Mouse (Mus musculus) cerebellum, postnatal 14 days (tissue): ENCODE measurements at regions not wholly inside any gene's neighbourhood (a gene's known extent, or its start where the extent isn't known, plus 50 kb on each side); places are given as distances from the start of the nearest gene placed in this dataset.
A peak's percentile ranks its signal among the peaks of the same experiment; 100 is the strongest.

Experiments
- DNase-seq, 2 experiments: peaks; one replicate each; pipeline ENCODE4 v3.0.0; 2021; ENCODE audit warnings: mixed read lengths in 2 of 2

- DNase-seq, result no peak
Measured at GRCm38 (mm10) chr2:51013090-51013489, 135.8 kb downstream of the Rnd3 start.

- DNase-seq, result no peak
Measured at GRCm38 (mm10) chr2:51008251-51008533, 140.7 kb downstream of the Rnd3 start.

- DNase-seq, result no peak
Measured at GRCm38 (mm10) chr2:51007409-51008250, 141.3 kb downstream of the Rnd3 start.

- no peak for DNase-seq
Measured at GRCm38 (mm10) chr2:51006818-51007217, 142.1 kb downstream of the Rnd3 start.

GRCm38 (mm10) chr2:51001548-51001947 lies 147.4 kb downstream of the Rnd3 start:
- DNase-seq, result no peak

GRCm38 (mm10) chr2:50983883-50984410 lies 165.0 kb downstream of the Rnd3 start:
- no peak for DNase-seq

- DNase-seq, result no peak
Measured at GRCm38 (mm10) chr2:50982571-50982970, 166.3 kb downstream of the Rnd3 start.

- DNase-seq, result no peak
Measured at GRCm38 (mm10) chr2:50978356-50978755, 170.6 kb downstream of the Rnd3 start.

GRCm38 (mm10) chr2:50971131-50971825 lies 177.6 kb downstream of the Rnd3 start:
- peak; percentile 46 to 68 for DNase-seq

GRCm38 (mm10) chr2:50968382-50968781 lies 180.5 kb downstream of the Rnd3 start:
- DNase-seq, result no peak

- DNase-seq, result no peak
Measured at GRCm38 (mm10) chr2:50967826-50968225, 181.1 kb downstream of the Rnd3 start.

GRCm38 (mm10) chr2:50967133-50967532 lies 181.8 kb downstream of the Rnd3 start:
- DNase-seq, result no peak

- DNase-seq, result no peak
Measured at GRCm38 (mm10) chr2:50965485-50966017, 183.4 kb downstream of the Rnd3 start.

- no peak for DNase-seq
Measured at GRCm38 (mm10) chr2:50964062-50964461, 184.8 kb downstream of the Rnd3 start.

GRCm38 (mm10) chr2:50961049-50961448 lies 187.9 kb downstream of the Rnd3 start:
- no peak for DNase-seq

- DNase-seq, result no peak
Measured at GRCm38 (mm10) chr2:50959323-50959722, 189.6 kb downstream of the Rnd3 start.

- DNase-seq, result no peak
Measured at GRCm38 (mm10) chr2:50954361-50955066, 194.4 kb downstream of the Rnd3 start.

- DNase-seq, result no peak
Measured at GRCm38 (mm10) chr2:50951027-50951426, 197.9 kb downstream of the Rnd3 start.

- DNase-seq, result no peak
Measured at GRCm38 (mm10) chr2:50949717-50950116, 199.2 kb downstream of the Rnd3 start.

GRCm38 (mm10) chr2:50945526-50945925 lies 203.4 kb downstream of the Rnd3 start:
- no peak for DNase-seq

- DNase-seq, result no peak
Measured at GRCm38 (mm10) chr2:50943180-50943579, 205.7 kb downstream of the Rnd3 start.

GRCm38 (mm10) chr2:50942741-50943140 lies 206.2 kb downstream of the Rnd3 start:
- DNase-seq, result no peak

GRCm38 (mm10) chr2:50932936-50933335 lies 216.0 kb downstream of the Rnd3 start:
- no peak for DNase-seq
